Mouse (Mus musculus): ENCODE measurements around the gene Msn. TPM values are rescaled to one million over a fixed set of nuclear protein-coding genes. Genes with fewer than 3 reads are reported as not detected.
A peak's percentile ranks its signal among the peaks of the same experiment; 100 is the strongest.

The Msn gene
- total RNA-seq (2021) = 10 to 100 TPM; 19.8 to 20.1 TPM
- long read RNA-seq, transcript Msn-201 (13 exons, 3,842 nt) = major isoform, 41 of 43 reads
- long read RNA-seq, partial matches to known transcripts = 2 of 43 reads
- long read RNA-seq, other reads (novel, unspliced or antisense) = 0 of 43 reads

- peak in 1 of 2 experiments; percentile 5 for DNase-seq (ENCODE audit: low spot score in 2 of 2)
Observed at GRCm38 (mm10) chrX:96095509-96096499, at the start of gene Msn. Msn (plus strand) TSS chrX:96096042.

- no peak for DNase-seq (ENCODE audit: low spot score in 2 of 2)
Observed at GRCm38 (mm10) chrX:96052798-96053197, 43.0 kb upstream of the Msn start.

- no peak for DNase-seq (ENCODE audit: low spot score in 2 of 2)
Observed at GRCm38 (mm10) chrX:96077747-96078146, 18.1 kb upstream of the Msn start.

- DNase-seq (ENCODE audit: low spot score in 2 of 2) = no peak
Observed at GRCm38 (mm10) chrX:96086259-96086658, 9.6 kb upstream of the Msn start.

- DNase-seq (ENCODE audit: low spot score in 2 of 2) = no peak
Observed at GRCm38 (mm10) chrX:96096513-96097210, 820 bp downstream of the Msn start.

- DNase-seq (ENCODE audit: low spot score in 2 of 2) = no peak
Observed at GRCm38 (mm10) chrX:96097491-96097970, 1.7 kb downstream of the Msn start.

GRCm38 (mm10) chrX:96099003-96099402 is 3.2 kb downstream of the Msn start:
- no peak for DNase-seq (ENCODE audit: low spot score in 2 of 2)

GRCm38 (mm10) chrX:96107427-96108291 is 11.8 kb downstream of the Msn start:
- no peak for DNase-seq (ENCODE audit: low spot score in 2 of 2)

GRCm38 (mm10) chrX:96113106-96113634 is 17.3 kb downstream of the Msn start:
- no peak for DNase-seq (ENCODE audit: low spot score in 2 of 2)

GRCm38 (mm10) chrX:96115501-96115900 is 19.7 kb downstream of the Msn start:
- DNase-seq (ENCODE audit: low spot score in 2 of 2) = no peak

- DNase-seq (ENCODE audit: low spot score in 2 of 2) = no peak
Observed at GRCm38 (mm10) chrX:96117366-96117765, 21.5 kb downstream of the Msn start.

- DNase-seq (ENCODE audit: low spot score in 2 of 2) = no peak
Observed at GRCm38 (mm10) chrX:96119997-96120396, 24.2 kb downstream of the Msn start.

GRCm38 (mm10) chrX:96121912-96122311 is 26.1 kb downstream of the Msn start:
- DNase-seq (ENCODE audit: low spot score in 2 of 2) = no peak

- DNase-seq (ENCODE audit: low spot score in 2 of 2) = no peak
Observed at GRCm38 (mm10) chrX:96126803-96127202, 31.0 kb downstream of the Msn start.

GRCm38 (mm10) chrX:96130139-96130538 is 34.3 kb downstream of the Msn start:
- DNase-seq (ENCODE audit: low spot score in 2 of 2) = peak in 1 of 2 experiments; percentile 3

- DNase-seq (ENCODE audit: low spot score in 2 of 2) = no peak
Observed at GRCm38 (mm10) chrX:96130663-96131062, 34.8 kb downstream of the Msn start.

- no peak for DNase-seq (ENCODE audit: low spot score in 2 of 2)
Observed at GRCm38 (mm10) chrX:96133260-96133659, 37.4 kb downstream of the Msn start.

GRCm38 (mm10) chrX:96134243-96134661 is 38.4 kb downstream of the Msn start:
- no peak for DNase-seq (ENCODE audit: low spot score in 2 of 2)

GRCm38 (mm10) chrX:96134840-96135580 is 39.2 kb downstream of the Msn start:
- DNase-seq (ENCODE audit: low spot score in 2 of 2) = no peak

GRCm38 (mm10) chrX:96135581-96135980 is 39.7 kb downstream of the Msn start:
- no peak for DNase-seq (ENCODE audit: low spot score in 2 of 2)
